Mouse (Mus musculus): ENCODE data around the gene Abi3. TPM values are rescaled to one million over a fixed set of nuclear protein-coding genes. Genes with fewer than 3 reads are reported as not detected.
A peak's percentile ranks its signal among the peaks of the same experiment; 100 is the strongest.

Abi3 gene
- total and polyA plus RNA-seq, 3 experiments, result 7.9 to 23.2 (median 11.4) TPM

DNA sequence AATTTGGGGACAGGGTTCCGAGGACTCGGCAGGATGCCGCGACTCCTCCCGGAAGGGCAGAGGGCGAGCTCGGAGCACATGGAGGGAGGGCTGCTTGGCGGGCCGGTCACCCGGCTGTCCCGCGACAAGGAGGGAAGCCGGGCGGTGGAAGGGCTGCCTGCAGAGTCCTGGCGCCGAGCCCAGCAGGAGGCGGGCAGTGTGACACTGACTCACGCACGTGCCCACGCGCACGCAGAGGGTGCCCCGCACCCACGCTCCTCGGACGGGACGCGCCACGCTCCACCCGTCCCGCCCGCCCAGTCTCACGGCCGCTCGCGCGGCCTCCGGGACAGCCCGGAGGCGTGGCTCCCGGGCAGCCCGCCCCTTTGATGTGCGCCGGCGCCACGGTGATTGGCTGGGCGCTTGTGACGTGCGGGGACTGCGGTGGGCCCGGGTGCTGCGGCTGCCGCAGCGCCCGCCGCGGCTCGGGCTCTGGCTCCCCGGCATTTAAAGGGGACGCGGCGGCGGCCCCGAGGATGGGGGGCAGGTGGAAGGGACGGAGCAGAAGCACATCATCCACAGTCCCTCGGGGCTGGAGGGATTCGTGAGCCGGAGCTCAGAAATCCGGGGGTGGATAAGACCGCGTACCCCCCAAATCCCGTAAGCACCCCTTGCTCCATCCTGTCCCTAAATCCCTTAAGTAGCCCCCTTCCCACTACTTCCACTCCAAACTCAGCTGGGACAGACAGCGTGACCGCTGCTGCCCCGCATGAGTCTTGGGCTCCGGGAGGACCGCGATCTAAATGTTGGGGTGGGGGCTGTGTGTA, 18.0 kb downstream of the Abi3 start, which contains the start of gene Phospho1:
TSS of gene Phospho1 (plus strand) at position 429 of the 806 bp plus-strand sequence.
- peak within 1 kb of the TSS; percentile 97 for H3K27ac ChIP-seq
- H3K36me3 ChIP-seq (ENCODE audit: control insufficient read depth, insufficient read depth, low read length), result no peaks in the 10 kb centered on the region
- intact Hi-C loops (cut with DNase I), result loop anchor here (2.0 to 5.0 kb wide), 2 partner anchors 27 to 137 kb away; no protein-coding TSS in a partner anchor
- peak within 1 kb of the TSS; percentile 81 for H3K4me3 ChIP-seq
- peak within 1 kb of the TSS; percentile 79 for H3K9ac ChIP-seq (ENCODE audit: low read depth, low read length)
- no peaks in the 10 kb centered on the region for H3K27me3 ChIP-seq (ENCODE audit: control insufficient read depth, insufficient read depth, low read length)
- H3K79me2 ChIP-seq (replicated peaks; ENCODE audit: control insufficient read depth, insufficient read depth, low read length), result no peaks in the 10 kb centered on the region
- peak; percentile 96 for DNase-seq
- H3K4me1 ChIP-seq (ENCODE audit: control insufficient read depth, insufficient read depth, low read length), result peaks cover 9% of the 10 kb centered on the region
- peak; percentile 74 for TF ChIP-seq POLR2A (IDR thresholded peaks at IDR 0.05; ENCODE audit: insufficient read depth, low read depth, low read length)
- TF ChIP-seq CTCF (IDR thresholded peaks at IDR 0.05), result no peak
- WGBS, result 1% methylated on average over 77 of the region's 78 CpGs

- DNase-seq, result no peak
- Histone ChIP-seq H3K27ac (no peak overlapping the region), H3K9ac (ENCODE audit: low read depth, low read length) (no peak overlapping the region), H3K79me2 (replicated peaks; ENCODE audit: control insufficient read depth, insufficient read depth, low read length) (no peaks in the 10 kb centered on the region), H3K36me3 (ENCODE audit: control insufficient read depth, insufficient read depth, low read length) (no peaks in the 10 kb centered on the region), H3K4me3 (no peak overlapping the region), H3K27me3 (ENCODE audit: control insufficient read depth, insufficient read depth, low read length) (no peaks in the 10 kb centered on the region), H3K4me1 (ENCODE audit: control insufficient read depth, insufficient read depth, low read length) (peaks cover 7% of the 10 kb centered on the region)
- 95% methylated on average over 4 of the region's 4 CpGs for WGBS
- intact Hi-C loops (cut with DNase I), result loop anchor here (5.0 kb wide), 1 partner anchor 135 kb away; no protein-coding TSS in a partner anchor
- TF ChIP-seq CTCF (IDR thresholded peaks at IDR 0.05) (no peak), EP300 (IDR thresholded peaks at IDR 0.05; ENCODE audit: insufficient read depth, low read depth, low read length) (no peak), POLR2A (IDR thresholded peaks at IDR 0.05; ENCODE audit: insufficient read depth, low read depth, low read length) (no peak)
Observed at GRCm38 (mm10) chr11:95822437-95822836, 19.8 kb downstream of the Abi3 start.

GRCm38 (mm10) chr11:95821511-95821910, 20.8 kb downstream of the Abi3 start:
- no peaks in the 10 kb centered on the region for H3K4me1 ChIP-seq (ENCODE audit: control insufficient read depth, insufficient read depth, low read length)
- H3K27me3 ChIP-seq (ENCODE audit: control insufficient read depth, insufficient read depth, low read length), result no peaks in the 10 kb centered on the region
- DNase-seq, result no peak
- intact Hi-C loops (cut with DNase I), result loop anchor here (5.0 kb wide), 1 partner anchor 134 kb away; no protein-coding TSS in a partner anchor
- no peak overlapping the region for H3K9ac ChIP-seq (ENCODE audit: low read depth, low read length)
- no peak overlapping the region for H3K4me3 ChIP-seq
- no peak overlapping the region for H3K27ac ChIP-seq
- TF ChIP-seq POLR2A (IDR thresholded peaks at IDR 0.05; ENCODE audit: insufficient read depth, low read depth, low read length) (no peak), EP300 (IDR thresholded peaks at IDR 0.05; ENCODE audit: insufficient read depth, low read depth, low read length) (no peak), CTCF (IDR thresholded peaks at IDR 0.05) (no peak)
- WGBS, result 94% methylated on average over 3 of the region's 3 CpGs
- no peaks in the 10 kb centered on the region for H3K36me3 ChIP-seq (ENCODE audit: control insufficient read depth, insufficient read depth, low read length)
- H3K79me2 ChIP-seq (replicated peaks; ENCODE audit: control insufficient read depth, insufficient read depth, low read length), result no peaks in the 10 kb centered on the region

DNA sequence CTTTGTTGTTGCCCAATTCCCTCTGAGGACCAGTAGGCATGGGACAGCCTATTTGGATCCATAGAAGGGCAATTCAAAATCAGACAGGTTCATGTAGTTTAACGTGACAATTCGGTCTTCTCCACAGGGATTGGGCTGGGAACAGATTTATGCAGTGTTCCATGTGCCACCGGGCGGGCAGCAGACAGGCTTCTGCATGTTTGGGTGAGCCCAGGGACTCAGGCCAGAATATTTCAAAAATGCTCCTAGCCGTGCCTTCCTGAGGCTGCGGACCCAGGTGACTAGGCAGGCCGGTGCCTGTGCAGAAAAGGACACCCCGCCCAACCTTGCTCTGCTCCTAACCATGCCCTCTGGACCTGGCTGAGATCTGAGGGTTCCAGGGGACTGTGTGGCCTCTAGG, 23.1 kb downstream of the Abi3 start:
- no peak for DNase-seq
- no peak overlapping the region for H3K27ac ChIP-seq
- H3K4me3 ChIP-seq, result no peak overlapping the region
- H3K4me1 ChIP-seq (ENCODE audit: control insufficient read depth, insufficient read depth, low read length), result no peaks in the 10 kb centered on the region
- no peaks in the 10 kb centered on the region for H3K36me3 ChIP-seq (ENCODE audit: control insufficient read depth, insufficient read depth, low read length)
- 77% methylated on average over 8 of the region's 8 CpGs for WGBS
- intact Hi-C loops (cut with DNase I), result no loop called here
- H3K9ac ChIP-seq (ENCODE audit: low read depth, low read length), result no peak overlapping the region
- TF ChIP-seq CTCF (IDR thresholded peaks at IDR 0.05), result no peak
- TF ChIP-seq EP300 (IDR thresholded peaks at IDR 0.05; ENCODE audit: insufficient read depth, low read depth, low read length), result no peak
- no peak for TF ChIP-seq POLR2A (IDR thresholded peaks at IDR 0.05; ENCODE audit: insufficient read depth, low read depth, low read length)
- H3K27me3 ChIP-seq (ENCODE audit: control insufficient read depth, insufficient read depth, low read length), result no peaks in the 10 kb centered on the region
- no peaks in the 10 kb centered on the region for H3K79me2 ChIP-seq (replicated peaks; ENCODE audit: control insufficient read depth, insufficient read depth, low read length)

DNA sequence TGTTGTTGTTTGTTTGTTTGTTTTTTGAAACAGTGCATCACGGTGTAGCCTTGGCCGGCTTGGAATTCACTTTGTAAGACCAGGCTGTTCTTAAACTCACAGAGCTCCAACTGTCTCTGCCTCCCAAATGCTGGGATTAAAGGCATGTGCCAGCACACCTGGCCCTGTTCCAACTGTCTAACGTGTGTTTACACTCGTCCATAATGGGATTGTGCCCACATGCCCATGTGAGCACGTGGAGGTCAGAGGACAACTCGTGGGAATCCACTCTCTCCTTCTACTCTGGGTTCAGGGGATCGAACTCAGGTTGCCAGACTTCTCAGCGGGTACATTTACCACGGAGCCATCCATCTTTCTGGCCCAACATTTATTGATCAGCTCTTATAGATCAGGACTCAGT, 26.9 kb downstream of the Abi3 start:
- Histone ChIP-seq H3K27me3 (ENCODE audit: control insufficient read depth, insufficient read depth, low read length) (no peaks in the 10 kb centered on the region), H3K79me2 (replicated peaks; ENCODE audit: control insufficient read depth, insufficient read depth, low read length) (no peaks in the 10 kb centered on the region), H3K27ac (no peak overlapping the region), H3K36me3 (ENCODE audit: control insufficient read depth, insufficient read depth, low read length) (no peaks in the 10 kb centered on the region), H3K4me1 (ENCODE audit: control insufficient read depth, insufficient read depth, low read length) (no peaks in the 10 kb centered on the region), H3K9ac (ENCODE audit: low read depth, low read length) (no peak overlapping the region), H3K4me3 (no peak overlapping the region)
- DNase-seq, result no peak
- WGBS, result 68% methylated on average over 9 of the region's 9 CpGs
- intact Hi-C loops (cut with DNase I), result no loop called here
- TF ChIP-seq POLR2A (IDR thresholded peaks at IDR 0.05; ENCODE audit: insufficient read depth, low read depth, low read length) (no peak), EP300 (IDR thresholded peaks at IDR 0.05; ENCODE audit: insufficient read depth, low read depth, low read length) (no peak), CTCF (IDR thresholded peaks at IDR 0.05) (no peak)

GRCm38 (mm10) chr11:95814857-95815256, 27.4 kb downstream of the Abi3 start:
- intact Hi-C loops (cut with DNase I), result no loop called here
- no peak overlapping the region for H3K9ac ChIP-seq (ENCODE audit: low read depth, low read length)
- no peak overlapping the region for H3K4me3 ChIP-seq
- no peaks in the 10 kb centered on the region for H3K79me2 ChIP-seq (replicated peaks; ENCODE audit: control insufficient read depth, insufficient read depth, low read length)
- no peaks in the 10 kb centered on the region for H3K4me1 ChIP-seq (ENCODE audit: control insufficient read depth, insufficient read depth, low read length)
- no peak for DNase-seq
- TF ChIP-seq EP300 (IDR thresholded peaks at IDR 0.05; ENCODE audit: insufficient read depth, low read depth, low read length) (no peak), POLR2A (IDR thresholded peaks at IDR 0.05; ENCODE audit: insufficient read depth, low read depth, low read length) (no peak), CTCF (IDR thresholded peaks at IDR 0.05) (no peak)
- no peaks in the 10 kb centered on the region for H3K36me3 ChIP-seq (ENCODE audit: control insufficient read depth, insufficient read depth, low read length)
- H3K27ac ChIP-seq, result no peak overlapping the region
- 54% methylated on average over 5 of the region's 5 CpGs for WGBS
- no peaks in the 10 kb centered on the region for H3K27me3 ChIP-seq (ENCODE audit: control insufficient read depth, insufficient read depth, low read length)

All from heart, adult 2 months (tissue).